Mouse (Mus musculus): Measurements from ENCODE around the gene 2310022B05Rik.

Gene 2310022B05Rik

DNA sequence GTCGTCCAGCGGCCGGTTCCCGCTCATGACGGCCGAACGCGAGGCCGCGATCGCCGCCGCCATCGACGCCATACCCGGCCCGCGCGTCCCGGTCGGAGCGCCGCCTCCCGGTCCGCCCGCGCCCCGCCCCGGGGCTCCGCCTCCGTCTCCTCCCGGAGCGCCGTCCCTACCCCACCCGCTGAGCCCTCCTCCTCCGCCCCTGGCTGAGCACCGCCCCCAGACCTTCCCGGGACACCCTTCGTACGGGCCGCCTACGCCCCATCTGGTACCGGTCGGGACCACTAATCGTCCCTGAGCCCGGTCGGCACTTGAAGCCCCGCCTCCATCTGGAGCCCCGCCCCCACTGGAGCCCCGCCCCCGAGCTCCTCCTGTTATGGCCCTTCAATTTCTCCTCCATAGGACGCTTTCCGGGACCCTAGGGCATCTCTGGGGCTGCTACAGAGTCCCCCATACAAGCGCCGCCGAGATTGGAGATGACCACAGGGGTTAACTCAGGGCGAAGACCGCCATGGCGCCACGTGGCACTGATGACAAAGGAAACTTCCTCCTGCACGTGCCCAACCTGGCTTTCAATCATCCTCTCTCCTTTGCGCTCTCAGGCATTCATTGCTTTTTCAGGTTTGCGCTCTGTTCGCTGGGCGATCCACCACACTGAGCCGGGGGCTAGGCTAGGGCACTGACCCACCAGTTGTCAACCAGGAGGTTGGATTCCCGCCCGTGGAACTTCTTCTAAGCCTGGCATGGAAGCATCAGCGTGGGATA lies at the start of gene 2310022B05Rik:
Gene 2310022B05Rik, minus strand, starts transcription at position 258 of the 762 bp plus-strand sequence.
- DNase-seq, result peak; percentile 99

DNA sequence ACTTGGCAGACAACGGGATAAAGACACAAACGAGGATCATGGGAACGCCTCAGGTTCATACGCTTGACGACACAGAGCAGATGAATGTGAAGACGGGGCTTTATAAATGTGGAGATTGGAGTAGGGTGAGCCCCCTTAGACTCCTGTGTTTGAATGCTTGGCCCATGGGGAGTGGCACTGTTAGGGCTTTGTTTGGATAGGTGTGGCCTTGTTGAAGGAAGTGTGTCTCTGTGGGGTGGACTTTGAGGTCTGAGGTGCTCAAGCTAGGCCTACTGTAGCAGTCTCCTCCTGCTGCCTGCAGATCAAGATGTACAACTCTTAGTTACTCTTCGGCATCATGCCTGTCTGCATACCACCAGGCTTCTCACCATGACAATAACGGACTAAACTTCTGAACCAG lies 42.7 kb upstream of the 2310022B05Rik start:
- no peak for DNase-seq

DNA sequence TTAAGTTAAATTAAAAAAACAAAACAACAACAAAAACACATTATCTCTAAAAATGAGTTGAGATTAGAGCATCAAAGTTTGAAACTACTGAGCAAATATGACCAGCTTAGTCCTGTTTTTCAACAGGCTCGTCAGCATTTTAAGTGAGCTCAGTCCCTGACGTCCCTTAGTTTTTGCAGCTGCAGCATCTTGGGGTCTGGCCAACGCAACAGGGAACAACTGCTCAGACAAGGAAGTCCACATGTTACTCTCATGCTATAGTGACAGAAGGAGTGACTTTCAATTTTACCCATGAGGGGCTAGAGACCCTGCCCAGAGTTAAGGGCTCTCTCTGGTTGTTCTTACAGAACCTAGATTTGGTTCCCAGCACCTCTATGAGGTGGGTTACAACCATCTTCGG lies 41.2 kb upstream of the 2310022B05Rik start:
- DNase-seq, result peak; percentile 95

DNA sequence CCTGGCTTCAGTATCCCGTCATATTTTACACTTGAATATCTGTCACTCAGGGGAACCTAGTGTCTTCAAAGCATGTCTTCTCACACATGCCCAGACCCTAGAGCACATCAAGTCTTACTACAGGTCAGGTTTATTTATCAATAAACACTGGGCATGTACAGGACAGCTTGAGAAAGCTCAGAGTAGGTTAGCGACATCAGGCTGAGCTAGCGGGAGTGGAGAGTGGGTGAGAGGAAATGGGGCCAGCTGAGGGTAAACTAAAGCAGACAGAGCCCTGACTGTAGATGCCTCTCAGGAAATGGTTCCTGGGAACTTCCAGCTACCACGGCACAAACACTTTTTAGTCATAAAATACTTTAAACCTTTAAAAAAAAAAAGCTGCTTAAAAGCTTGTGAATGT lies 40.4 kb upstream of the 2310022B05Rik start:
- DNase-seq, result no peak

DNA sequence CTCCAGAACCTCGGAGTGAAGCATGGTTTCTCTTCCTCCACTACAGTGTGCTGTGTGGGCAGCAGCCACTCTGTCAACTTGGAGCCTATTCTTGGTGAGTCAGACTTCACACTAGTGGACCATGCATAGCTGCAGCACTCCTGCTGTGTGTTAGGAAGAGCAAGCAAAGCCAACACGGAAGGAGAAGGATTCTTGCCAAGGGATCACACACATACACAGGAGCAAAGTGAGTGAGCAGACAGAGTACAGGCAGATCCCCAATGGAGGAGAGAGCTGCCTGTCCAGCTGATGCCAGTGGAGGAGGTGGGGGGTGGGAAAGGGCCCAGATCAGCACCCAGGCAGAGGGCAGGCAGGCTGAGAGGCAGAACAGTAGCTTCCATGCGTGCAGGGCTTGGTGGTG lies 39.0 kb upstream of the 2310022B05Rik start:
- DNase-seq, result no peak

DNA sequence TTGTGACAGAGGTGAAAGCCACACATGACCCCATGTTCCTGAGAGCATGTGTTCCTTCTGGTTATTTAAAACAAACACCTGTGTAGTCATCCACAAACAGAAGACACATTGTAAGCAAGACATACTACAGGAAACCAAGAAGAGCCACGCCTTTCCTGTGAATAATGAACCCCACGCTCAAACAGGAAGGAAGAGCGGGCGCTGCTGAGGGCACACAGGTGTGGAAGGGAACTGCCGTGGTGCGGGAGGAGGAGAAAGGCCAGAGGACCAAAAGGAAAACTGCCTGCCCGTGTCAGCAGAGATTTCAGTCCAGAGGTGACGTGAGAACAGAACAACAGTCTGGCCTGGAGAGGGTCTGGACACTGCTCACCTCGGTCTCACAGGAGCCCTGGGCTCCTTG lies 37.9 kb upstream of the 2310022B05Rik start:
- DNase-seq, result no peak

DNA sequence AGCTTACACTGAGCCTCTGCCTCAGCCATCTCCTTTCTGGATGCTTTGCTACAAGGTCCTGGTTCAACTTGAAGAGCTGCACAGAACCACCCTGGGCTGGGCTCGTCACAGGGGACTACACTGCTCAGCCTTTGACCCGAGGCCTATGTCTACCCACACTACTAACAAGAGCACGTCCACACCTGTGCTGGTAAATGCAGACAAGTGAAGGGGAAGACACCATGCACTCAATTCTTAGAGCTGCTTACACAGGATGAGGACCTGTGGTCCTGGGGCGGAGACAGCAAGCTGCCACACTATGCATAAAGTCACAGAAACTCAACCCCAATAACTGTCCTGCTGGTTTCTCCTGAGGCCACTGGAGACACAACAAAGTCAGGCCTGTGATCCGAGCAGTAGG lies 37.1 kb upstream of the 2310022B05Rik start:
- no peak for DNase-seq

DNA sequence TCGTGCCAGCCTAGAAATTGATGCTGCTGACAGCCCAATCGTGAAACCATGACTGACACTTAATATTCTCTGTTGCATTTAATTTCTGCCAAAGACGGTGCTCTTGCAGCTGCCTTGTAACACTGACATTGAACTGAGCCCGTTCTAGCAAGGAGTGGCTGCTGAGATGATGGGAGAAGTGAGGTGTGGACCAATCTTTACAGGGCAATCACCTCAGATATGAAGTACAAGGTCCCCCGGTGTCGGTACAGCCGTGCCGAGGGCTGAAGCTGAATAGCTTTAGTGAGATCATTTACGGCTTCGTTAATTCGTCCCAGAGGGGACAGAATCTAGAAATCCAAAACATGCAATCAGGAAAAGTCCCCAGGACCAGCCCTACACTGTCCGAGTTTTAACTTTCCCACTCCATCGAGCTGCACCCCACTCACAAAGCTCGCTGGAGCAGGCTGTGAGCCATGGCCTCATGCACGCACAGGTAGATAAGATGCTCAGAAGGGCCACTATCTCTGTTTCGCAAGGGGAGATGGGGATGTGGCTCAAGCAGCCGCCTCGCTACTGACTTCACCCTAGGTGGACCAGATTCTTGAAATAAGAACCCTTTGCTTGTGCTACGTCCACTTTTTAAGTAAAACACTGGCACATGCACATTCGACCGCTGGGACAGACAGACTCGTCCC lies 32.4 kb upstream of the 2310022B05Rik start:
- no peak for DNase-seq

DNA sequence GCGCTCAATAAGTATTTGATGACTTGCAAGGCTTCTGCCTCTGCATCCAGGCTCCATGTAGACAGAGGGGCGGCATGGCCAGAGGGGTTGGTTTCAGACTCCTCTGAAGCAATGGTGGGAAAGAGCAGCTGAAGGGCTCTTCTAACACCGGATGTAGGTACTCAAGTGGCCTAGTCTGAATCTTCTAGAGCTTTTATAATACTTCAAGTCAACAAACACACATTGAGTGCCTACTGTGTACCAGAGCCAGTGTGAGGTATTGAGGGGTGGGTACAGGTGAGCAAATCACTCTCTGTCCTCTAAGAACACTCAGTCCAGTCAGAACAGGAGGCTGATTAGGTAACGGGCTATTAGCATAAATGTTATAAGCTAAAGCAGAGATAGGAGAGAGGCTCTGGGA lies 28.5 kb upstream of the 2310022B05Rik start:
- no peak for DNase-seq

DNA sequence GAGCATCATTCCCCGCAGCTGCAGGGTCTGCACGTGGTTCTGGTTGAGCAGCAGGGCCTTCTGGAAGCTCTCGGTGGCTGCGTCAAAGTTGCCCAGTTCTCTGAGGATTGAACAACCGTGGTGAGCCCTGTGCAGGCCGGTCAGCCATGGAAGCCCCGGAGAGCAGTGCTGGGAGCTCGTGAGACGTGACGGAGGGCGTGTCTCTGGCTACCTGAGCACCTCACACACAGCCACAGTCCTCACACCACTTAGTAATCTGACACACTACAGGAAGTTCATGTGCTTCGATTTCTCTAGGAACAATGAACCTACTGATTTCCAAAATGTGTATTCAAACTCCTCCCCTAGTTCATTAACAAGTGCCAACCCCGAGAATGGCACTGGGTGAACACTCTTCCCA lies 25.7 kb upstream of the 2310022B05Rik start:
- no peak for DNase-seq

DNA sequence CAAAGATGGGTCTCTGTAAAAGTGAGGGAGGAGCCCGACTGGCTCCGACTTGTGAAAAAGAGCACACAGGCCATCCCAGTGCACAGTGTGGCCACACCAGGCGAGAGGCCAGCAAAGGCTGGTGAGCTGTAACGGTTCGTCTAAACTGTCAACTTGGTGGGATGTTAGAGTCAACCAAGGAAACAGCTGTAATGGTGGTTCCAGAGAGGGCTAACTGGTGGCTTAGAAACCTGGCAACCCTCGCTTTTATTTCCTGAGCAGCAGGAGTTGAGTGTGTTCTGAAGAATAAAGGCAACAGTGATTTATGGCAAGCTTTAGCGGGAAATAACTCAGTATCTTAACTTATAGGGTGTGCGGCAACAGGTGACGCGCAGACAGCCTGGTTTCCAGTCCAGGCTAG lies 19.0 kb upstream of the 2310022B05Rik start:
- DNase-seq, result no peak

DNA sequence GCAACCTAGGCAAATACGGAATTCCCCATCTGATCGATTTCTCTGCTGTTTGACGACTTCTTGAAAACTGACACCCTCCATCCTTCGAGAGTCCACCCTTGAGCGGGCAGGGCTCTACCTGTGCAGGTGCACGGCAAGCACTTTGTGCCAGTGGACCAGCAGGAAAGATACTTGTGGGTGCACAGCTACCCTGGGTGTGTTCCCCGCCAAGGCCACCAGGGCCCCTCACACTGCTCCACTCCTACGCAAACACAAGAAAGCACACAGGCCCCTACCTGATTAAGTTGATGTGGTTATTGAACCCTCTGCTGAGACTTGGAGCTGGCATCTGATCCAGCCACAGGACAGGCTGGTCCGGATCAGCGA lies 18.6 kb upstream of the 2310022B05Rik start:
- no peak for DNase-seq

DNA sequence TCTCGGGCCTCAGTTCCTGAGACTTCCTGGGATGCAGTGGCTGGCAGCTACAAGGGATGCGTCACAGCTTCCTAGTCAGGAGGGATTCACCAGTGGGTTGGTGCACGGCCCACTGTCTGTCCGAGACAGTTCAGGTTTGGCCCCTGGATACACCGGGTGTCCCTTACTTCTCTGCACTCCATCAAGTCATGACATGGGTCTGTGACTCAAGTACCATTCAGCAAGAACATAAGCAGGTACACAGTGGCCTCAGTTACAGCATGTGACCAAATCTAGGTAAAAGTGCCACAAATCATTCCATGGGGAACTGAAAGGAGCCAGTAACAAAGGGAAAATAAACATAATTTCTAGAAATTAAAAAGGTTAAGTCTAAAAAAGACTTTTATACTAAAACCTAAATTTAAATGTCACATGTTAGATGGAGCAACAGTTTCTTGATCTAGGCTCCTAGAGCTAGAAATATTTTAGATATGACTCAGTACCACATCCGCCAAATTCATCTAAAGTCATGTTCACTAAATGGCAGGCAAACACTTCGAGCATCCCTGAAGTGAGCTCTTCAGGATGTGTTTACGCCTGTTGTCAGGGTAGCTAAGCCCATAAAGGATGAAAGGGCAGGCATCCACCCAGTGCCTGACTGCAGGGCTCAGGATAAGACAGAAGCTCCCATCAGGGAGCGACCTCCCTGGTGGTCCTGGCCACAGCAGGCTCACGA lies 18.1 kb upstream of the 2310022B05Rik start:
- DNase-seq, result no peak

DNA sequence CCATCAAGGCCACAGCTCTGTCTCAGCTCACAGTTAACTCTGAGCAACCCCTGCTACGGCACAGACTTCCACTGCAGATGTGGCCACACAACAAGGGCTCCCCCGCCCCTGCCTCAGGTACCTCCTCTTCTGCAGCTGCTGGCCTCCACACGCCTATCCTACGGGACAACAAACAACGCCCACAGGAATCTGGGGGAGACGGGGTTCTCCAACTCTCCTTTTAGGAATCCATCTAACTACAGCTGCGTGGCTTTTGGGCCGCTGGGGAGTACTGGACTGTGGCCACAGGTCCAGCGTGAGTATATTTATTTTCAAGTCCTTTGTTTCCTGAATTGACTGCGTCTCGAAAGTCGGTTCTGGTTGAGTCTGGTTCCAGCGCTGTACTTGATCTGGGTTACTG lies 15.1 kb upstream of the 2310022B05Rik start:
- peak; percentile 91 for DNase-seq

DNA sequence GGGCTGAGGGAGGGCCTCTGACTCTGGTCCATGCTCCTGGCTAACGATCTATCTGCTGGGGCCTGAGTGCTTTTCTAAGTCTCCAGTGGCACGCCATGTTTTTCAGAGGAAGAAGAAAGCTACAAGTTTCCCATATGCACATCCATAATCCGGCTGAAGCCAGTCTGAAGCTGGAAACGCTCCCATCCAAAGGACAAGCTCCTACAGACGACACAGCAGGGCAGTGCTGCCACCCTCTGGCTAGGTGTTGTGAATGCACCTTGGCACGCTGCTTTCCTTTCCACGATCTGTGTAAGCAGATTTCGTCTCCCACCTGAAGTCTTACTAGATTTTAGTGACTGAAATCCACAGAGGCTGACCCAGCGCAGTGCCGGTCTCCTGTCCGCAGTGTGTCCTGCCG lies 14.3 kb upstream of the 2310022B05Rik start:
- DNase-seq, result peak; percentile 96

DNA sequence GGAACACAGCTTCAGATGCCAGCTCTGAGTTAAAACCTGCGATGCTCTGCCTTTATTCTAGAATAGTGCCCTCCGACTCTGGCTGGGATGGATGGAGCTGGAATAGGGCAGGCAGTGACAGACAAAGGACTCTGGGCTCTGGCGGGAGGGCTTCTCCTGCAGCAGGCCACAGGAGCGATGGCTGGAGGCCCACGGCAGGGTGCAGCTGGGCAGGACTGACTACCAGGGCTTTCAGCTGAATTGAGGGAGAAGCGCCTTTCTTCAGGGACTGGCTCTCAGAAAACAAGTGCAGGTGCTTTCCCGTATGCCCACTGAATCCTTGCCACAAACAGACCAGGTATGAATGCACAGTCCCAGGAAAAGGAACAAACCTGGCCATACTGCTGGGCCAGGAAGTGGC lies 13.9 kb upstream of the 2310022B05Rik start:
- DNase-seq, result no peak

DNA sequence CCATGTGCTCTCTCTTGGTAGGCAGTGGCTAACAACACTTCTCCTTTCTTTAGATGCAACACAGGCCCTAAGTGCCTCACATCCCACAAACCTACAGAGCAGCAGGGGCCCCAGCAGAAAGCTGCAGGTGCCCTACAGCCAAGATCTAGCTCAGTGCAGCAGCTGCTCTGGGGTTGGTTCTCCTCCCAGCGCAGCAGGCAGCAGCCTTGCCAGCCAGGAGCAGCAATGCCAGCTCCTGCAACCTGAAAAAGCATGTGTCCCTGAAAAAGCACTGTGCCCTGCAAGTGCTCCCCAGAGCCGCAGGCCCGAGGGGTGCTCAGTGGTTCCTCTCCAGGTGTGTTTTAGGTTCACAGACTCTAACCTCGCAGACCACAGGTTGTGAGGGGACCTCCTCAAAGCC lies 13.5 kb upstream of the 2310022B05Rik start:
- no peak for DNase-seq

DNA sequence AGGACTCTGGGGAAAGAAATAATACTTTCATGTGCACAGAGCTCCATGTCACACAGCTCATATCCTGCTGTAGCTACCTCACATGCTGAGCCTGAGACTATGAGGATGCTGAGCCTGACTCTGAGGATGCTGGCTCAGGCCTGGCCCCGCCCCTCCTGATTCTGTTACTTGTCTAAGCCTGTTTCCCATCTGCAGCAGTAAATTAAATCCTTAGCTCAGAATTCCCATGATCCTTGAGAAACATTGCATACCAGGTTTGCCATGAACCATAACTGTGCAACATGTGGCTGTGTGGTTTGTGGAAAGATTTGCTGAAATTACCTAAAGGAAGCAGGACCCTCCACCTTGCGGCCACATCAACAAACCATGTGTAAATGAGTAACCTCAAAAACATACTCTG lies 9.2 kb upstream of the 2310022B05Rik start:
- DNase-seq, result no peak

DNA sequence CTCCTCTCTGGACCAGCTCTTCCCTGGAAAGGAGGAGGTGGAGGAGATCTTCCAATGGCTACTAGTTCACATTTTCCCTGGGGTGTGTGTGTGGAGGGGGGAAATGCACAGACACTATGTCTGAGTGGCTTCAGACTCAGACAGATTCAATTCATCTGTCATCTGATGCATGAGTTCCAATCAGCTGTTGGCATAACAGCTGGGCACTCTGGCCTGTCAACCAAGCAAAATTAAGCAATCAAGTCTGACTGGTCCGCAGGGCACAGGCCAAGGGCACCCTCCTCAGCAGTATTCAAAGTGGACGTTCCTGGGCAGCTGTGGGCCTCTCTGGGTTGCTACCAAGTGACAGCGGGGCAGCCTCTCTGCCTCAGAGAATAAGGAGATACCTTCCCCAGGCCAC lies 5.6 kb upstream of the 2310022B05Rik start:
- no peak for DNase-seq

DNA sequence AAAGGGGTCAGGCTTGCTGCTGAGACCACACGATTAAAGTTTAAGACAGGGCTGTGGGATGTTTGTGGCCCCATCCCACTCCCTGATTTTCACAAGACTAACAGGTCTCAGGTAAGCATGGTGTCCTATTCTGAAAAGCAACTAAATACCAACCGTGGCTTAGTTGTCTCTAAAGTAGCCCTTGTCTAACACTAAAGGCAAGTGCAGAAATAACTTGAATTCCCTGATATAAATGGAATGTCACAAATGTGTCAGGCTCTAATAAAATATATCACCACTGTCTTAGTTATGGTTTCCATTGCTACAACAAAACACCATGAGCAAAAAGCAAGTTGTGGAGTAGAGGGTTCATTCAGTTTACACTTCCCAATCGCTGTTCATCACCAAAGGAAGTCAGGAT lies 1.2 kb upstream of the 2310022B05Rik start:
- DNase-seq, result no peak

DNA sequence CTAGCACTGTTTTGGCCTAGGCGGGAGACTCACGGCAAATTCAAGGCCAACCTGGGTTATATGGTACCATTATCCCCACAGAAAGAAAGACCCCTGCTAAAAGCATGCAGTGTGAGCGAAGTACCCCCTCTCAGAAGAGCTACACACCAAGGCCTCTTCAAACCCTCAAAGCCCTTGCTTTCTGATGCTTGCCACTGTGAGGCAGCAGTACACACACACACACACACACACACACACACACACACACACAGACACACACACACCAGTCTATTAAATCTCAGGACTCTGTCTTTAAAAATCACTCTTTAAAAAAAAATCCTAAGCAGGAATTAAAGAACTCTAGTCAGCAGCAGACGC lies 683 bp upstream of the 2310022B05Rik start:
- DNase-seq, result no peak

DNA sequence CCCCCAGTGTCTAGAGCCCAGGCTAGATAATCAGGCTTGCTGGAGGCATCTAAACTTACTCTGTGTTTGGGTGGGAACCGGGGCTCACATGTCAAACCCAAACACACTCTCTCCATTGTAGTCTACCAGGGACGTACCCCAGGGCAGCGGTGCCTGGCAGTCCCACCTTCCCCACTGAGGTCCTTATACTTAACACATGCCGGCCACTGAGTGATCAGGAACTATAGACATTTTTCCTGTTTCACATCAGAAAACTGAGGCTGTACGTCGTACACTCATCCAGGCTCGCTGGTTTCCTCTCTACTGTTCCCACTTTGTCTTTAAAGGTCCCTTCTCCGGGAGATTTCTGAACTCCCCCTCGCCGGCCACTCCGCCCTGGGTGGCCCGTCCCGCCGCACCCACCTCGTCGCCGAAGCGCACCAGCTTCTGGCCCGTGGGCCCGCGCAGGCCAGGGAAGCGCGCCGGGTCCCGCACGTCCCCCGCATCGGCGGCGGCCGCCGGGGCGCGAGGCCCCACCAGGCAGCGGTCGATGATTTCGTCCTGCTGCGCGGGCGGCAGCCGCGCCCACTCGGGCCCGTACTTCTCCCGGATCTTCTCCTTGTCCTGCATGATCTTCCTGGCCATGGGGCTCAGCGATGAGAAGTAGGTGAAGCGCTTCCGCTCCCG lies 590 bp downstream of the 2310022B05Rik start:
- peak; percentile 91 for DNase-seq

DNA sequence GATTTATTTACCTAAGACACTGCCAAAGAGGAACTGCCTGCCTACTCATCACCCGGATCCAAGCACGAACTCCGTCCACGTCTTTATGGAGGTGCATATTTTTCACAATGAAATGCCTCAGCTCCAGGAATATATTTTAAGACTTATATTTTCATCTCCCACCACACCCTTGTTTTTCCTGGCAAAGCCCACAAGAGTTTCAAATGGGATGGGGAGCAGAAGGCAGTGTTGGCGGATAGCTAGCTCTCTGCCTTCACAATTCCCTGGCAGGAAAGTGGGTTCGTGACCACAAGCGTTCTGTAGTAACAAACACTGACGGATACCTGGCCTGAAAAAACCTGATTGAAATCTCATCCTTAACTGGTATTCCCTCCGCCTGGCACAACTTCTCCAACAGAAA lies 1.4 kb downstream of the 2310022B05Rik start:
- DNase-seq, result peak; percentile 92

DNA sequence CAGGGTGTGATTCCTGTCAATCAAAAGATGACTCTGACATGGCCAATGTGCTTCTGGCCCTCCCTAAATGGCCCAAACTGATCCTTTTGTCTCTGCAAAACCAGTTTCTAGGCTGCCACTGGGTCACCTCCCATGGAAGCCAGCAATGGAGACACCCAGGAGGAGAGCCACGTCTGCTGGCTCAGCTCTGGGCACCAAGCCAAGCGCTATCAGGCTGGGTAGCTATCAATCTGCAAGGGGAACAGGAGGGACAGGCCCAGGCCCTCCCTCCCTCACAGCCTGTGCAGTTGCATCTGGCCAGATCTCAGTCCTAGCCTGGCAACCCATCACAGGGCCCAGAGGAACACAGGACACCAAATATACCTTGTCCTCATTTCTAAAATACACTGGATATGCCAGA lies 4.8 kb downstream of the 2310022B05Rik start:
- peak; percentile 98 for DNase-seq

Measured in heart, adult 11 months (tissue).